Mouse (Mus musculus) C2C12 (cell line): ENCODE results near the gene Sepsecs.

ENCODE experiments used
- CTCF ChIP-seq: IDR thresholded peaks from one replicate; pipeline ENCODE4 v1.5.1; 2011; ENCODE audit not compliant: control insufficient read depth, insufficient read depth, insufficient read length
- FOSL1 ChIP-seq: IDR thresholded peaks from one replicate; pipeline ENCODE4 v1.8.0; 2011; ENCODE audit warnings: mild to moderate bottlenecking, low read length; ENCODE audit not compliant: poor library complexity, insufficient read depth, severe bottlenecking
- MAX ChIP-seq: IDR thresholded peaks from one replicate; pipeline ENCODE4 v1.6.1; 2011; ENCODE audit warnings: mild to moderate bottlenecking, control low read depth
- MYOG ChIP-seq: IDR thresholded peaks from one replicate; pipeline ENCODE4 v1.6.1; 2011; ENCODE audit not compliant: control insufficient read depth, insufficient read length; ENCODE audit errors: extremely low read depth

DNA sequence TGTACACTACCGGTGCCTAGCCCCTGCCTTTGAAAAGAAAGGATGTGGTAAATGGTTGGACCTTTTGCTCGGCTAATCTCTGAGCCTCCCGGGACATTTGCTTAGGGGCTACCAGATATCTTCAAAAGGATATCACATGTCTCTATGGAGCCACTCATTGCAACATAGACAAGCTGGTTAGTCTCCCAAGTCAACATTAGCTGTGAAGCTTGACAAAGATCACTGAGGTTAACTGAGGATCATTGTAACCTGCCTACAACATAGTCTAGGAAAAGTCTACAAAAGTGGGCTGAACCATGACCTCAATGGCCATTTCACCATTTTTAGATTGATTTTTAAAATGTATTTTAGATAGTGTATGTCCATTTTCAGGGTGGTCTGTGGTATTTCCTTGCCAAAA, 1.2 kb upstream of the Sepsecs start:
- no peak for TF ChIP-seq CTCF
- TF ChIP-seq FOSL1: no peak
- TF ChIP-seq MAX: no peak
- no peak for TF ChIP-seq MYOG
